19 mouse cellular contexts compared by ENCODE assay signal in genomic region chr3:100474950-100475472, GRCm38 (mm10). TPM values are rescaled to one million over a fixed set of nuclear protein-coding genes. Genes with fewer than 3 reads are reported as not detected.
DNase-seq lines count a peak whose midpoint lies in the region; ATAC-seq and TF ChIP-seq lines count a peak whose summit lies in the region.
"Had no signal": no experiment of that assay in that cellular context is flagged by ENCODE, and none has a peak within 500 bp of the region (broad histone marks: within the 10 kb centered on the region; RNA-seq: fewer than 3 reads in every experiment).

No protein-coding gene starts in this region.

- no peak overlapping the region for H3K4me2 ChIP-seq in hindbrain, embryonic 14.5 days (replicated peaks)
- H3K4me2 ChIP-seq in midbrain, embryonic 13.5 days (replicated peaks) = no peak overlapping the region; the same call in 1 of the 2 replicates
- H3K4me2 ChIP-seq: embryonic facial prominence, embryonic 12.5 days; intestine, embryonic 15.5 days; kidney, embryonic 15.5 days; limb, embryonic 15.5 days; lung, embryonic 14.5 days had no signal

- H3K9ac ChIP-seq in hindbrain, embryonic 14.5 days = no peak overlapping the region
- H3K9ac ChIP-seq in midbrain, embryonic 13.5 days (replicated peaks) = no peak overlapping the region
- H3K9ac ChIP-seq: embryonic facial prominence, embryonic 12.5 days; intestine, embryonic 15.5 days; kidney, embryonic 15.5 days; limb, embryonic 15.5 days; lung, embryonic 14.5 days had no signal

- peak overlapping the region; percentile 75 for H3K27ac ChIP-seq in hindbrain, embryonic 10.5 days
- H3K27ac ChIP-seq in hindbrain, embryonic 14.5 days = no peak overlapping the region
- H3K27ac ChIP-seq in midbrain, embryonic 13.5 days = peak overlapping the region; percentile 37
- H3K27ac ChIP-seq: embryonic facial prominence, embryonic 12.5 days; intestine, embryonic 15.5 days; kidney, embryonic 15.5 days; layer of hippocampus, adult 2 months; limb, embryonic 15.5 days; macrophage had no signal

- H3K27me3 ChIP-seq in hindbrain, embryonic 10.5 days (ENCODE audit: insufficient read depth, poor library complexity, severe bottlenecking) = no peaks in the 10 kb centered on the region
- no peaks in the 10 kb centered on the region for H3K27me3 ChIP-seq in hindbrain, embryonic 14.5 days (ENCODE audit: control insufficient read depth, insufficient read depth, low read length)
- no peaks in the 10 kb centered on the region for H3K27me3 ChIP-seq in midbrain, embryonic 13.5 days
- H3K27me3 ChIP-seq: embryonic facial prominence, embryonic 12.5 days; intestine, embryonic 15.5 days; kidney, embryonic 15.5 days; limb, embryonic 15.5 days had no signal

- no peak overlapping the region for H3K4me3 ChIP-seq in hindbrain, embryonic 10.5 days
- H3K4me3 ChIP-seq in hindbrain, embryonic 14.5 days (replicated peaks; ENCODE audit: low read length) = no peak overlapping the region
- no peak overlapping the region for H3K4me3 ChIP-seq in midbrain, embryonic 13.5 days (replicated peaks)
- H3K4me3 ChIP-seq: embryonic facial prominence, embryonic 12.5 days; intestine, embryonic 15.5 days; kidney, embryonic 15.5 days; layer of hippocampus, adult 2 months; limb, embryonic 15.5 days had no signal

- WGBS in hindbrain, embryonic 10.5 days = 41% methylated on average over 8 of the region's 8 CpGs
- 31% methylated on average over 8 of the region's 8 CpGs for WGBS in hindbrain, embryonic 14.5 days
- WGBS in midbrain, embryonic 13.5 days = 33% methylated on average over 8 of the region's 8 CpGs

- no peak for TF ChIP-seq POLR2A in brain, embryonic 14.5 days (IDR thresholded peaks at IDR 0.05; ENCODE audit: borderline replicate concordance, extremely low read depth, insufficient read depth, insufficient read length, poor library complexity, severe bottlenecking)

- peaks cover 6% of the 10 kb centered on the region for H3K36me3 ChIP-seq in hindbrain, embryonic 10.5 days
- no peaks in the 10 kb centered on the region for H3K36me3 ChIP-seq in hindbrain, embryonic 14.5 days (replicated peaks; ENCODE audit: control insufficient read depth, insufficient read depth)
- peaks cover 9% of the 10 kb centered on the region for H3K36me3 ChIP-seq in midbrain, embryonic 13.5 days
- H3K36me3 ChIP-seq: embryonic facial prominence, embryonic 12.5 days; intestine, embryonic 15.5 days; kidney, embryonic 15.5 days; limb, embryonic 15.5 days had no signal

- peaks cover 33% of the 10 kb centered on the region for H3K4me1 ChIP-seq in hindbrain, embryonic 10.5 days (replicated peaks)
- H3K4me1 ChIP-seq in hindbrain, embryonic 14.5 days (replicated peaks; ENCODE audit: control insufficient read depth, insufficient read depth, low read length) = peaks cover 5% of the 10 kb centered on the region; the same call in 1 of the 2 replicates
- peaks cover 20% of the 10 kb centered on the region for H3K4me1 ChIP-seq in midbrain, embryonic 13.5 days (replicated peaks)
- H3K4me1 ChIP-seq: embryonic facial prominence, embryonic 12.5 days; intestine, embryonic 15.5 days; limb, embryonic 15.5 days had no signal

- DNase-seq in hindbrain, embryonic 10.5 days (ENCODE audit: low spot score) = no peak
- DNase-seq in hindbrain, embryonic 14.5 days (ENCODE audit: low spot score) = no peak
- peak; percentile 44 for DNase-seq in CD4-positive, CD25-positive, alpha-beta regulatory T cell, adult 2 months (ENCODE audit: low read depth, low spot score)
- peak; percentile 30 for DNase-seq in brain, embryonic 14.5 days (ENCODE audit: low read depth)
- DNase-seq in frontal cortex, postnatal 36 days (ENCODE audit: low spot score in 2 of 2) = no peak
- no peak for DNase-seq in left cerebral cortex, adult 11 months (ENCODE audit: low spot score)
- DNase-seq in right cerebral cortex, adult 18-20 months = no peak
- DNase-seq: adrenal gland, postnatal 10 days; cerebellum, postnatal 14 days; lung, embryonic 14.5 days; thymus, adult 18-20 months had no signal

- ATAC-seq in hindbrain, embryonic 14.5 days (ENCODE audit: low FRiP score) = no peak; the same call in 1 of the 2 replicates
- peak; percentile 57 for ATAC-seq in midbrain, embryonic 13.5 days
- ATAC-seq: intestine, embryonic 15.5 days had no signal

- no peak for TF ChIP-seq CTCF in brain, embryonic 14.5 days (IDR thresholded peaks at IDR 0.05; ENCODE audit: borderline replicate concordance, extremely low read depth, insufficient read depth, insufficient read length)

- 0 out of 2 replicates have a peak, but pooled peaks cover 2% of the 10 kb centered on the region for H3K9me3 ChIP-seq in hindbrain, embryonic 10.5 days
- no peaks in the 10 kb centered on the region for H3K9me3 ChIP-seq in hindbrain, embryonic 14.5 days (ENCODE audit: control insufficient read depth, low read length)
- no peaks in the 10 kb centered on the region for H3K9me3 ChIP-seq in midbrain, embryonic 13.5 days
- H3K9me3 ChIP-seq: embryonic facial prominence, embryonic 12.5 days; G1E; intestine, embryonic 15.5 days; kidney, embryonic 15.5 days; limb, embryonic 15.5 days had no signal

RNA-seq across cellular contexts. Expression of gene Tent5c, which starts 14.1 kb away (rescaled TPM):
- polyA plus RNA-seq in hindbrain, embryonic 10.5 days (2016; fragmentation: Nextera tagmentation; extraction: Ambion mirVana) = 2.0 and 2.2 TPM in 2 replicates
- 3.2 and 5.7 TPM in 2 replicates for polyA plus RNA-seq in hindbrain, embryonic 14.5 days (2014; fragmentation: Nextera tagmentation; extraction: Ambion mirVana)
- 1.3 and 2.4 TPM in 2 replicates for polyA plus RNA-seq in brain, embryonic 14.5 days (2012; rRNA removed)
- polyA plus RNA-seq in midbrain, embryonic 13.5 days (2015; fragmentation: Nextera tagmentation; extraction: Ambion mirVana) = 3.9 and 4.8 TPM in 2 replicates

Comparison
In these comparisons a context has a peak if more than half of its experiments do, and no peak if none do; other contexts are left out.
1. DNase-seq: peak in CD4-positive, CD25-positive, alpha-beta regulatory T cell, adult 2 months (single experiment) and brain, embryonic 14.5 days (single experiment); none in hindbrain, embryonic 10.5 days (single experiment), hindbrain, embryonic 14.5 days (single experiment), frontal cortex, postnatal 36 days (0 of 2), left cerebral cortex, adult 11 months (single experiment) and right cerebral cortex, adult 18-20 months (single experiment).